Mouse (Mus musculus) stomach, postnatal 0 days (tissue): ENCODE data around the gene Ttc26. TPM values are rescaled to one million over a fixed set of nuclear protein-coding genes. Genes with fewer than 3 reads are reported as not detected.
A peak's percentile ranks its signal among the peaks of the same experiment; 100 is the strongest.

Source experiments
- ATAC-seq: fragments of 200-750 bp; cut with Nextera tagmentation; 2 replicates; pipeline ENCODE4 v1.8.0; 2017; ENCODE audit not compliant: low FRiP score, low TSS enrichment
- DNase-seq: peaks from one replicate; pipeline ENCODE4 v3.0.0-alpha.2; 2016; ENCODE audit warnings: low spot score
- H3K27ac ChIP-seq: fragments of 300-500 bp; sonication (generic); replicated peaks from 2 replicates; pipeline ENCODE4 v1.5.1; 2014; ENCODE audit warnings: mild to moderate bottlenecking, control low read depth
- H3K27me3 ChIP-seq: fragments of 300-500 bp; sonication (generic); 2 replicates; pipeline ENCODE4 v1.6.1; 2014; ENCODE audit warnings: low read length; ENCODE audit not compliant: control insufficient read depth, insufficient read depth
- H3K36me3 ChIP-seq: fragments of 300-500 bp; sonication (generic); 2 replicates; pipeline ENCODE4 v1.6.1; 2014; ENCODE audit warnings: low read length, mixed read lengths; ENCODE audit not compliant: control insufficient read depth, insufficient read depth
- H3K4me1 ChIP-seq: fragments of 300-500 bp; sonication (generic); replicated peaks from 2 replicates; pipeline ENCODE4 v1.6.1; 2014; ENCODE audit warnings: antibody characterized with exemption; ENCODE audit not compliant: control insufficient read depth, insufficient read depth
- H3K4me2 ChIP-seq: fragments of 300-500 bp; sonication (generic); replicated peaks from 2 replicates; pipeline ENCODE4 v1.6.1; 2014; ENCODE audit warnings: low read depth, mild to moderate bottlenecking, control low read depth, moderate library complexity
- H3K4me3 ChIP-seq: fragments of 300-500 bp; sonication (generic); 2 replicates; pipeline ENCODE4 v1.5.1; 2014; ENCODE audit warnings: low read depth, low read length, control low read depth
- H3K9ac ChIP-seq: fragments of 300-500 bp; sonication (generic); 2 replicates; pipeline ENCODE4 v1.6.1; 2014; ENCODE audit warnings: mild to moderate bottlenecking, low read length, control low read depth, mixed read lengths
- H3K9me3 ChIP-seq: fragments of 300-500 bp; sonication (generic); 2 replicates; pipeline ENCODE4 v1.6.1; 2016; ENCODE audit warnings: low read length; ENCODE audit not compliant: control insufficient read depth
- CTCF ChIP-seq: IDR thresholded peaks from 2 replicates; pipeline ENCODE4 v1.5.1; 2016; ENCODE audit warnings: antibody characterized with exemption, low read depth, mild to moderate bottlenecking, moderate library complexity
- EP300 ChIP-seq: optimal IDR thresholded peaks from 2 replicates; pipeline ENCODE3; 2016; ENCODE audit warnings: antibody characterized with exemption
- WGBS: fragments of 180-500 bp; shearing (Covaris S2); extraction: QIAGEN DNeasy Blood & Tissue Kit; methylation state at CpG from one replicate; pipeline ENCODE4 v1.1.7; 2014; 5-methylcytosine and 5-hydroxymethylcytosine counted together
- polyA plus RNA-seq: library from polyadenylated mRNA; unstranded; fragments of >200 nt; fragmentation: Nextera tagmentation; extraction: Ambion mirVana; gene quantifications from 2 replicates; pipeline ENCODE4 v1.2.1, GENCODE M21; 2015

Gene Ttc26
- polyA plus RNA-seq, 1 experiment from 2014 or later, result 1.5 TPM

DNA sequence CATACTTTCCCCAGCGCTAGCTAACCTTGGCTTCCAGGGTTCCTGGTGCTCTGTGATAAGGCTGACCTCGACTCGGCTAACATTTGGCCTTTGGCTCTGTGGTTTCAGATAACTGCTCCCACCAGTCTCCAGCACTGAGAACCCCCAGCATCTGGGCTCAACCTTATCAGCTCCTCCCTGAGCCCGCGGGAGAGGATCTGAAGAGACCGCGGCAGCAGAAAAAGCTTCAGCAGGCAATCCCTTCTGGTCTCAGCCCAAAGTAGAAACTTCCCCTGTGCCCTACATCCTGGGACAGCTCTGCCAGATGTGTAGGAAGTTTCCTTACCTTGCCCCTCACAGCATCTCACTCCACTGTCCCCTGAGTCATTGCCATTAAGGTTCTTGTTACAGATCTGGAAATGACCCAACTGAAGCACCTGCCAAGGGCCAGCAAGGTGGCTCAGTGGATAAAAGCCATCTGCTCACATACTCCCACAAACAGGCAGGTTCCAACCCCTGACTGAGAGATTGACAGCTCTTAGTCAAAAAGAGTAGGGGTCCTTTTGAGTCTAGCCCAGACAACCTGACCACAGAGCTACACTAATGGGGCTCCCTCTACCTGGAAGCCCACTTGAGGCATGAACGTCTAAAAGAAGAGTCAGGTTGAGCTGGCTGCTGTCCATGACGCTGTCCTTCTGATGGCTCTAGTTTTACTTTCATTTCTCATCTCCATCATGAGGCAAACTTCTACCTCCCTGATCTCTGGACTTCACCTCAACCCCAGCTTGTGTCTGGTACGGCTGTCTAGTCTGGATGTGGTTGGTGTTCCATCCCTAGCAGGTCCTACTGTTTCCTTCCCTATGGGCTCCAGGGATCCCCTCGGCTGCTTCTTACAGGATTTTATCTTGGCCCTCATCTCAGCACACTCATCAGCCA, 39.3 kb upstream of the Ttc26 start:
- 35% methylated on average over 11 of the region's 11 CpGs for WGBS
- Histone ChIP-seq H3K4me3 (no peak overlapping the region), H3K4me2 (no peak overlapping the region)

GRCm38 (mm10) chr6:38342666-38342992, 38.6 kb upstream of the Ttc26 start:
- no peaks in the 10 kb centered on the region for H3K9me3 ChIP-seq
- H3K4me1 ChIP-seq, result 0 out of 2 replicates have a peak, but pooled peaks cover 2% of the 10 kb centered on the region
- 61% methylated on average over 8 of the region's 8 CpGs for WGBS
- no peaks in the 10 kb centered on the region for H3K27me3 ChIP-seq
- H3K9ac ChIP-seq, result no peak overlapping the region
- DNase-seq (no peak), ATAC-seq (no peak)
- H3K4me3 ChIP-seq, result no peak overlapping the region
- TF ChIP-seq CTCF (no peak), EP300 (no peak)
- H3K4me2 ChIP-seq, result no peak overlapping the region
- H3K36me3 ChIP-seq, result no peaks in the 10 kb centered on the region; the same call in 1 of the 2 replicates
- H3K27ac ChIP-seq, result no peak overlapping the region

More for the DNA sequence above, 39.3 kb upstream of the Ttc26 start:
- no peak for TF ChIP-seq EP300
- TF ChIP-seq CTCF, result no peak
- Histone ChIP-seq H3K27ac (no peak overlapping the region), H3K9ac (no peak overlapping the region), H3K9me3 (no peaks in the 10 kb centered on the region), H3K27me3 (no peaks in the 10 kb centered on the region), H3K36me3 (no peaks in the 10 kb centered on the region; the same call in 1 of the 2 replicates), H3K4me1 (0 out of 2 replicates have a peak, but pooled peaks cover 2% of the 10 kb centered on the region)
- DNase-seq (no peak), ATAC-seq (no peak)

- DNase-seq (no peak), ATAC-seq (no peak)
- Histone ChIP-seq H3K4me2 (no peak overlapping the region), H3K4me1 (0 out of 2 replicates have a peak, but pooled peaks cover 2% of the 10 kb centered on the region), H3K27ac (no peak overlapping the region), H3K27me3 (no peaks in the 10 kb centered on the region), H3K36me3 (no peaks in the 10 kb centered on the region; the same call in 1 of the 2 replicates), H3K9me3 (no peaks in the 10 kb centered on the region), H3K4me3 (no peak overlapping the region), H3K9ac (no peak overlapping the region)
- no peak for TF ChIP-seq CTCF
- TF ChIP-seq EP300, result no peak
- 49% methylated on average over 3 of the region's 3 CpGs for WGBS
Observed at GRCm38 (mm10) chr6:38343581-38343980, 37.7 kb upstream of the Ttc26 start.

DNA sequence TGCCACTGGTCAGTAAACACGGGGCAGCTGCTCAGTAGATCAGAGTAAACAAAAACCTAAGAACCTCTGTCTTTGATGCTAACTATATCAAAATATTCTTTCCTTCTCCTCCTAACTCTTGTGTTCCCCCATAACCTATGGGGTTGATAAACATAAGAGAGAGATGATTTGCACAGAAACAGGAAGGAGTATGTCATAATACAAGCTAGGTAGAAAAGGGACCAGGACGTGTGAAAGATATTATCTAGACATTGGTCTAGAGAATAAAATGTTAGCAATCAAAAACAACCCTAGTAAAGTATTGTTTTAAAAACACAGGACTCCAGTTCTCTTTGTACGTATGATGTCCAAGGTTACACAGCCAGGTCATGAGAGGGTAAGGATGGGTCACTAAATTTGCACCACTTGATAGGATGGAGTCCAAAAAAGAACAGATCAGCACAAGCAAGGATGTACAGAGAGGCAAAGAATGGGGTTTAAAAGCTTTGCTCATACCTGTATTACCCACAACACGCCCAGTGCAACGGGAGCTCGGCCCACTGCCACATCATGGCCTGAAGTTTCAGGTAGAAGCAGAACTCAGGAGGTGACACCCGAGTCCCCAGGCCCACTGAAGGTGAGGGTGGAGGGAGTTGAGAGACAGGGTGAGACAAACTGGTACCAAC, 37.1 kb upstream of the Ttc26 start:
- Histone ChIP-seq H3K9ac (no peak overlapping the region), H3K36me3 (no peaks in the 10 kb centered on the region; the same call in 1 of the 2 replicates), H3K9me3 (no peaks in the 10 kb centered on the region), H3K27ac (no peak overlapping the region), H3K4me1 (0 out of 2 replicates have a peak, but pooled peaks cover 2% of the 10 kb centered on the region), H3K27me3 (no peaks in the 10 kb centered on the region), H3K4me3 (no peak overlapping the region), H3K4me2 (no peak overlapping the region)
- TF ChIP-seq EP300 (no peak), CTCF (no peak)
- no peak for DNase-seq
- WGBS, result 72% methylated on average over 7 of the region's 7 CpGs
- no peak for ATAC-seq

- Histone ChIP-seq H3K9ac (no peak overlapping the region), H3K4me1 (0 out of 2 replicates have a peak, but pooled peaks cover 2% of the 10 kb centered on the region), H3K4me2 (no peak overlapping the region), H3K36me3 (no peaks in the 10 kb centered on the region), H3K9me3 (no peaks in the 10 kb centered on the region), H3K27ac (peak overlapping the region; percentile 70; the same call in 1 of the 2 replicates), H3K4me3 (no peak overlapping the region), H3K27me3 (no peaks in the 10 kb centered on the region)
- no peak for TF ChIP-seq EP300
- TF ChIP-seq CTCF, result no peak
- DNase-seq (peak; percentile 87), ATAC-seq (peak; percentile 90)
- WGBS, result 38% methylated on average over 7 of the region's 7 CpGs
Observed at GRCm38 (mm10) chr6:38345796-38346195, 35.5 kb upstream of the Ttc26 start.
